Mouse (Mus musculus) embryonic facial prominence, embryonic 12.5 days (tissue): Measurements from ENCODE around the gene Ranbp10. TPM values are rescaled to one million over a fixed set of nuclear protein-coding genes. Genes with fewer than 3 reads are reported as not detected.

Experiments
- ATAC-seq: fragments of 200-750 bp; cut with Nextera tagmentation; 2 replicates; pipeline ENCODE4 v1.8.0; 2017; ENCODE audit not compliant: insufficient number of reproducible peaks, insufficient read depth, low FRiP score, low TSS enrichment
- H3K27ac ChIP-seq: fragments of 300-500 bp; sonication (generic); 2 replicates; pipeline ENCODE4 v1.5.1; 2016; ENCODE audit warnings: mild to moderate bottlenecking
- H3K27me3 ChIP-seq: fragments of 300-500 bp; sonication (generic); 2 replicates; pipeline ENCODE4 v1.6.1; 2016; ENCODE audit warnings: mild to moderate bottlenecking, moderate library complexity
- H3K36me3 ChIP-seq: fragments of 300-500 bp; sonication (generic); 2 replicates; pipeline ENCODE4 v1.6.1; 2016; ENCODE audit warnings: mild to moderate bottlenecking
- H3K4me1 ChIP-seq: fragments of 300-500 bp; sonication (generic); 2 replicates; pipeline ENCODE4 v1.6.1; 2016
- H3K4me2 ChIP-seq: fragments of 300-500 bp; sonication (generic); replicated peaks from 2 replicates; pipeline ENCODE4 v1.6.1; 2016; ENCODE audit warnings: mild to moderate bottlenecking, moderate library complexity
- H3K4me3 ChIP-seq: fragments of 300-500 bp; sonication (generic); 2 replicates; pipeline ENCODE4 v1.5.1; 2016; ENCODE audit warnings: mild to moderate bottlenecking
- H3K9ac ChIP-seq: fragments of 300-500 bp; sonication (generic); 2 replicates; pipeline ENCODE4 v1.6.1; 2016; ENCODE audit warnings: mild to moderate bottlenecking, moderate library complexity
- H3K9me3 ChIP-seq: fragments of 300-500 bp; sonication (generic); 2 replicates; pipeline ENCODE4 v1.6.1; 2016; ENCODE audit warnings: mild to moderate bottlenecking, moderate library complexity
- WGBS: fragments of 180-500 bp; shearing (Covaris S2); methylation state at CpG from one replicate; pipeline ENCODE4 v1.1.7; 2016; 5-methylcytosine and 5-hydroxymethylcytosine counted together
- polyA plus RNA-seq: library from polyadenylated mRNA; unstranded; fragments of >200 nt; fragmentation: Nextera tagmentation; extraction: Ambion mirVana; gene quantifications from 2 replicates; pipeline ENCODE4 v1.2.1, GENCODE M21; 2016

Gene Ranbp10
- polyA plus RNA-seq, 1 experiment from 2014 or later = 14.9 TPM

DNA sequence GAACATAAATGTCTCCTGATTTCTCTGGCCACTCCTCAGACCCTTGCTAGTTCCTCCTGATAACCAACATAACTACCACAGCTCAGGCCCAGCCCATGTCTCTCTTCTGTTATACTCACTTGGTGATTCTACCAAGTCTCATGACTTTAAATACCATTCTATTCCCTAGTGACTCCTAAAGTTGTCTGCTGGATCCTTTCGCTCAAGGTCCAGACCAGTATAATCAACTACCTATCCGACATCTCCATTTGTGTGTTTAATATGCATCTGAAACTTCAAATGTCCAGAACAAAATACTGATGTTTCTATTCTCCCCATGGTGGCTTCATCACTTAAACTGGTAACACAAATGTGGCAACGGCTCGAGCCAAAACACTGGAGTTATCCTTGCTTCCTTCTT lies 83.8 kb downstream of the Ranbp10 start:
- Histone ChIP-seq H3K36me3 (0 out of 2 replicates have a peak, but pooled peaks cover 2% of the 10 kb centered on the region), H3K4me3 (no peak overlapping the region), H3K27me3 (no peaks in the 10 kb centered on the region), H3K4me1 (peaks cover 8% of the 10 kb centered on the region; the same call in 1 of the 2 replicates), H3K4me2 (no peak overlapping the region), H3K9ac (no peak overlapping the region), H3K9me3 (no peaks in the 10 kb centered on the region), H3K27ac (no peak overlapping the region)
- WGBS = 88% methylated on average over 4 of the region's 4 CpGs
- no peak for ATAC-seq

DNA sequence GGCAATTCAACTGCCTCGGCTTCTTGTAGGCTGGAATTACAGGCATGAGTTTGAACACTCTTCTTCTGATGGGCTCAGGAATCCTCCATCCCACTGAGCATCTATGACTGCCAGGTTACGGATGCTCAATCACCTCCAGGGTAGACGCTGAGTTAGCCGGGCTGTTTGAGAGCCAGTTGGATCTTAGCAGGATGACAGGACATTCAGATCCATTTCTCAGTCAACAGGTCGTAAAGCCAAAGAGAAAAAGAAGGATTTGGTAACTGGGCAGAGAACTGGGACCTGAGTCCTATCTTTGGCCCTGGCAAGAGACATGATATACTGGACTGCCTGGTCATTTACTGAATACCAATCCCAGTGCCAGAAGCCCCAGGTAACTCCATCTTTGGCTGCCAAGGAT lies 87.9 kb downstream of the Ranbp10 start:
- 90% methylated on average over 5 of the region's 5 CpGs for WGBS
- no peaks in the 10 kb centered on the region for H3K9me3 ChIP-seq
- H3K27me3 ChIP-seq = no peaks in the 10 kb centered on the region
- no peak overlapping the region for H3K9ac ChIP-seq
- no peak for ATAC-seq
- no peaks in the 10 kb centered on the region for H3K4me1 ChIP-seq
- 0 out of 2 replicates have a peak, but pooled peaks cover 5% of the 10 kb centered on the region for H3K36me3 ChIP-seq
- H3K27ac ChIP-seq = no peak overlapping the region
- H3K4me3 ChIP-seq = no peak overlapping the region
- no peak overlapping the region for H3K4me2 ChIP-seq

DNA sequence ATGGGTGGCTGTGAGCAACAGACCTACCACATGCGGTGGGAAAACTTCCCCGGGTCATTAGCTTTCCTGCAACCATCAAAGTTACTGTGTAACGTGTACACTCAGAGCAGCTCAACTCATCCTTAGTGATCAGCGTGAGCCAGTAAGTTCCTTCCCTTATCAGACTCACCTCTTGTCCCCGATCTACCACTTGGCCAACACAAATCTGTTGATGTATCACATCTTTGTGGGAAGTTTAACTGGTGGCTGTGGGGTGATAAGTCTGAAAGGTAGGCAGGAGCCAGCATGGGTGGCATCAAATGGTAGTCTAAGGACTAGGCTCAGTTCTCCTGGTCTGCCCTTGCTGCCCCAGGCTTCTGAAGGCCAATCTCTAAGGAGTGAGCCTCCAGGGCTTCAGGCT lies 95.0 kb downstream of the Ranbp10 start:
- Histone ChIP-seq H3K9me3 (no peaks in the 10 kb centered on the region), H3K27me3 (no peaks in the 10 kb centered on the region), H3K4me2 (no peak overlapping the region), H3K4me1 (no peaks in the 10 kb centered on the region), H3K27ac (no peak overlapping the region), H3K4me3 (no peak overlapping the region), H3K36me3 (peaks cover 14% of the 10 kb centered on the region), H3K9ac (no peak overlapping the region)
- ATAC-seq = no peak
- 91% methylated on average over 5 of the region's 5 CpGs for WGBS

DNA sequence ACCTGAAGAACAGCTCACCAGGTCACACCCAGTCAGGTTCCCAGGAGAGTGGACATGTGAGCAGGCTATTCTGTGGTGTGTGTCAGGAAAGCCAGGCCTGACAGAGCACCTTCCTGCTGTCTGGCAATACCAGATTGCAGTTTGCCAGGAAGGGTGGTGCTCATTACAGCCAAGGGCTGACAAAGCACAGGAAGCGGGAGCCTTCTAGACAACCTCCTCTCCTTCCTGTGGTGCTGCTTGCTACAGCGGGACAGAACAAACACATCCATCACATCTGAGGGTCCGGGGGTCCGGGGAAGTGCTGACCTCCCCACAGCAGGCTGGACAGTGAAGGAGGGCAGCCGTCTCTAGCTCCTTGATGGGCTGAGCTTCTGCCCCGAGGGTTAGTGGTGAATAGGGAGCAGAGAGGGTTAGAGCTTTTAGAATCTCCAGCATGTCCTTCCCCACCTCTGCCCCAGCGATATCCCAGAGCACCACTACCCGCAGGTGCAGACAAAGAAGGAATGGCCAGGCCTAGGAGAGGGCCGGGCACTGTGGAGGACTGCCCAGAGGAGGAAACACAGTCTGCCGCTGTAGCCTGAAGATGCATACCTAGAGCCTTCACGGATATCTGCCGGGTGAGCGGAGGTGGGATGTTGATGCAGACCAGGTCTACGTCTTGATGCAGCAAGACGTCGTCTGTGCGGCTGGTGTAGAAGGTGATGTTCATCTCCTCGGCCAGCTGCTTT lies 99.6 kb downstream of the Ranbp10 start:
- no peak overlapping the region for H3K4me2 ChIP-seq
- H3K9me3 ChIP-seq = no peaks in the 10 kb centered on the region
- no peak overlapping the region for H3K27ac ChIP-seq
- no peaks in the 10 kb centered on the region for H3K4me1 ChIP-seq
- no peak overlapping the region for H3K9ac ChIP-seq
- peaks cover 36% of the 10 kb centered on the region for H3K36me3 ChIP-seq
- 85% methylated on average over 18 of the region's 18 CpGs for WGBS
- no peak for ATAC-seq
- no peak overlapping the region for H3K4me3 ChIP-seq
- H3K27me3 ChIP-seq = no peaks in the 10 kb centered on the region

DNA sequence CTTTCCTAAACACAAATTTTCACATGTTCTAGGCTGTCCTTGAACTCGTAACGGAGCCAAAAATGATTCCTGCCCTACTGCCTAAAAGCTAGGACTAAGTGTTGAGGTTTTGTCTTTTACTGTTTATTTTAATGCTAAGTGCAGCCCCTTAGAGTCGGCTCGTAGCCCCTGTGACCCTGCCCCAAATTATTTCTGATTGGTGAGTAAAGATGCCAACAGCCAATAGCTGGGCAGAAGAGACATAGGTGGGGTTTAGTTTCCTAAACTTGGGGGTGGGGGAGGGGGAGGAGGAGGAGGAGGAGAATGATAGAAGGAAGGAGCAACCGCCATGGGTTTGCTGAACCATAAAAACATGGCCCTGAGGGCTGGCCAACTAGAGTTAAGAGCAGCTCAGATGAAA lies 101.4 kb downstream of the Ranbp10 start:
- H3K4me1 ChIP-seq = no peaks in the 10 kb centered on the region
- 74% methylated on average over 5 of the region's 5 CpGs for WGBS
- peaks cover 32% of the 10 kb centered on the region for H3K36me3 ChIP-seq
- no peak overlapping the region for H3K27ac ChIP-seq
- no peak overlapping the region for H3K9ac ChIP-seq
- no peaks in the 10 kb centered on the region for H3K9me3 ChIP-seq
- H3K4me2 ChIP-seq = no peak overlapping the region
- no peaks in the 10 kb centered on the region for H3K27me3 ChIP-seq
- ATAC-seq = no peak
- H3K4me3 ChIP-seq = no peak overlapping the region

DNA sequence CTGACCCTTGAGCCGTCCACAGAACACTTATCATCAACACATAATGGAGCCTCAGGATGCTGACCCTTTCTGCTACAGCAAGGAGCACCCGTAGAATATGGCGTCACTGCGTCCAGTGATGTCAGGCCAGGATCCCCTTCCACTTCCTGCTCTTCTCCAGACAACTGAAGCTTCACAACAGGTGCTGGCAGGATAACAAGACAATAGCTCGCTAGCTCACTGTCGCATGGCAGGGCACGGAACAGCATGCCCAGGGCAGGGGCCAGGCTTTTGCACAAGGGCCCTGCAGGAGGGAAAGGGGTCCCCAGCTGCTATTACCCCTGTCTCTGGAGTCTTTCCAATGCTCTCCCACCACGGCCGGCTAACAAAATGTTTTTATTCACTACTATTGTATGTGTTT lies 104.3 kb downstream of the Ranbp10 start:
- peaks cover 29% of the 10 kb centered on the region for H3K36me3 ChIP-seq
- 88% methylated on average over 9 of the region's 9 CpGs for WGBS
- H3K27ac ChIP-seq = no peak overlapping the region
- H3K9ac ChIP-seq = no peak overlapping the region
- no peaks in the 10 kb centered on the region for H3K9me3 ChIP-seq
- H3K4me2 ChIP-seq = no peak overlapping the region
- no peaks in the 10 kb centered on the region for H3K27me3 ChIP-seq
- no peak overlapping the region for H3K4me3 ChIP-seq
- H3K4me1 ChIP-seq = no peaks in the 10 kb centered on the region
- no peak for ATAC-seq

DNA sequence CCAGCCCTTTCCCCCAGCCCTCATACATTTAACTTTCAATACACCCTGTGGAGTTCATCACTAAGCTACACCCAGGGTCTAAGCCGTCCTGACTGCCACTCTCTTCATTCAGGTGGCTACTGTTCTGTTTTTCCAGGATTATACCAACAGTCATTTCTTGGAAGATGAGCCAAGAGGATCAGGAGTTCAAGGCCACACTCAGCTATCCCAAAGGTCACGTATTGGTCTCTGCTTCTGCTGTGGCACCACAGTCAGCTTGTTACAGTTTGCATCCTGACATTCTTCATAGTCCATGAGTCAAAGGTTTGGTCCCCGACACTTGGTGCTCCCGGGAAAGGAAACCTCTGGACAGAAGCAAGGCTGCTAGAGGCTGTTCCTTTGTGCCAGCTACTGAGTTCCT lies 107.5 kb downstream of the Ranbp10 start:
- Histone ChIP-seq H3K9me3 (no peaks in the 10 kb centered on the region), H3K27me3 (no peaks in the 10 kb centered on the region), H3K4me2 (no peak overlapping the region), H3K4me3 (no peak overlapping the region), H3K27ac (no peak overlapping the region), H3K9ac (no peak overlapping the region), H3K36me3 (peaks cover 25% of the 10 kb centered on the region), H3K4me1 (no peaks in the 10 kb centered on the region)
- ATAC-seq = no peak
- WGBS = 80% methylated on average over 4 of the region's 4 CpGs

Other genes starting within 250 kb of the Ranbp10 start
- 14.6 and 15.3 TPM in 2 replicates for gene Ripor1, start 222.1 kb downstream of the Ranbp10 start, polyA plus RNA-seq
- gene Ctcf, start 190.8 kb downstream of the Ranbp10 start, polyA plus RNA-seq = 138 and 152 TPM in 2 replicates
- 1.5 and 1.7 TPM in 2 replicates for gene Agrp, start 190.0 kb downstream of the Ranbp10 start, polyA plus RNA-seq
- gene Carmil2, start 141.1 kb downstream of the Ranbp10 start, polyA plus RNA-seq = 2.8 and 3.2 TPM in 2 replicates
- 73.6 and 78.2 TPM in 2 replicates for gene Acd, start 126.2 kb downstream of the Ranbp10 start, polyA plus RNA-seq
- 18.2 and 19.1 TPM in 2 replicates for gene Pard6a, start 126.2 kb downstream of the Ranbp10 start, polyA plus RNA-seq
- 0.14 TPM in 1 of 2 replicates, not detected in the other for gene 4933405L10Rik, start 119.7 kb downstream of the Ranbp10 start, polyA plus RNA-seq
- gene Enkd1, start 119.1 kb downstream of the Ranbp10 start, polyA plus RNA-seq = 35.7 and 37.0 TPM in 2 replicates
- gene Gfod2, start 68.7 kb downstream of the Ranbp10 start, polyA plus RNA-seq = 30.2 and 33.7 TPM in 2 replicates
- 0.43 TPM in 1 of 2 replicates, not detected in the other for gene Tsnaxip1, start 381 bp upstream of the Ranbp10 start, polyA plus RNA-seq
- 59.8 and 60.6 TPM in 2 replicates for gene Cenpt, start 25.9 kb upstream of the Ranbp10 start, polyA plus RNA-seq
- gene Thap11, start 27.8 kb upstream of the Ranbp10 start, polyA plus RNA-seq = 84.6 and 86.8 TPM in 2 replicates
- 228 and 268 TPM in 2 replicates for gene Nutf2, start 33.2 kb upstream of the Ranbp10 start, polyA plus RNA-seq
- gene Edc4, start 53.5 kb upstream of the Ranbp10 start, polyA plus RNA-seq = 70.5 and 72.6 TPM in 2 replicates
- gene Nrn1l, start 66.2 kb upstream of the Ranbp10 start, polyA plus RNA-seq = 0.65 and 1.1 TPM in 2 replicates
- gene Pskh1, start 73.1 kb upstream of the Ranbp10 start, polyA plus RNA-seq = 42.5 and 44.8 TPM in 2 replicates
- gene Ctrl, start 106.5 kb upstream of the Ranbp10 start, polyA plus RNA-seq = 1.9 and 2.2 TPM in 2 replicates
- 22.9 and 31.7 TPM in 2 replicates for gene Psmb10, start 111.1 kb upstream of the Ranbp10 start, polyA plus RNA-seq
- 2.3 and 3.0 TPM in 2 replicates for gene Lcat, start 116.0 kb upstream of the Ranbp10 start, polyA plus RNA-seq
- gene Slc12a4, start 138.7 kb upstream of the Ranbp10 start, polyA plus RNA-seq = 44.3 and 48.2 TPM in 2 replicates
- gene Dpep3, start 152.1 kb upstream of the Ranbp10 start, polyA plus RNA-seq = not detected in 2 replicates
- gene Dus2, start 164.0 kb upstream of the Ranbp10 start, polyA plus RNA-seq = 25.3 and 26.6 TPM in 2 replicates
- not detected in 2 replicates for gene Dpep2nb, start 178.6 kb upstream of the Ranbp10 start, polyA plus RNA-seq
- 21.6 and 22.6 TPM in 2 replicates for gene Ddx28, start 184.5 kb upstream of the Ranbp10 start, polyA plus RNA-seq
- gene Nfatc3, start 231.5 kb upstream of the Ranbp10 start, polyA plus RNA-seq = 7.8 and 9.3 TPM in 2 replicates